Comparison of ENCODE assay signal across 26 mouse cellular contexts in genomic region chr12:105084816-105085215, GRCm38 (mm10).
"Had no signal": no experiment of that assay in that cellular context is flagged by ENCODE, and none has a peak within 500 bp of the region (broad histone marks: within the 10 kb centered on the region; RNA-seq: fewer than 3 reads in every experiment).

No protein-coding gene starts in this region.

- H3K36me3 ChIP-seq: heart, embryonic 10.5 days; heart, embryonic 12.5 days; hindbrain, embryonic 10.5 days; hindbrain, embryonic 12.5 days; intestine, embryonic 15.5 days; limb, embryonic 10.5 days; limb, embryonic 12.5 days; liver, embryonic 13.5 days had no signal

- H3K27me3 ChIP-seq: heart, embryonic 12.5 days; hindbrain, embryonic 12.5 days; intestine, embryonic 15.5 days; limb, embryonic 12.5 days; liver, embryonic 13.5 days had no signal

- H3K27ac ChIP-seq: heart, embryonic 10.5 days; hindbrain, embryonic 10.5 days; hindbrain, embryonic 12.5 days; hindbrain, embryonic 14.5 days; intestine, embryonic 15.5 days; layer of hippocampus, adult 2 months; left cerebral cortex, adult 2 months; limb, embryonic 10.5 days; limb, embryonic 12.5 days; liver, embryonic 13.5 days had no signal

- H3K4me2 ChIP-seq: heart, embryonic 12.5 days; hindbrain, embryonic 12.5 days; hindbrain, embryonic 14.5 days; intestine, embryonic 15.5 days; limb, embryonic 12.5 days; liver, embryonic 11.5 days; liver, embryonic 13.5 days had no signal

- ATAC-seq: hindbrain, embryonic 16.5 days; inflammation-experienced regulatory T-cells, adult 6 months; intestine, embryonic 15.5 days; intestine, postnatal 0 days had no signal

- H3K4me3 ChIP-seq: heart, embryonic 10.5 days; heart, embryonic 12.5 days; hindbrain, embryonic 10.5 days; hindbrain, embryonic 12.5 days; intestine, embryonic 15.5 days; layer of hippocampus, adult 2 months; left cerebral cortex, adult 2 months; limb, embryonic 10.5 days; limb, embryonic 12.5 days; liver, embryonic 13.5 days had no signal

- H3K9ac ChIP-seq: heart, embryonic 12.5 days; hindbrain, embryonic 12.5 days; hindbrain, embryonic 14.5 days; intestine, embryonic 15.5 days; limb, embryonic 12.5 days; liver, embryonic 13.5 days had no signal

- H3K9me3 ChIP-seq: heart, embryonic 10.5 days; hindbrain, embryonic 10.5 days; hindbrain, embryonic 12.5 days; intestine, embryonic 15.5 days; limb, embryonic 10.5 days; limb, embryonic 12.5 days; liver, embryonic 13.5 days had no signal

- DNase-seq: gastrocnemius, postnatal 14 days; gastrocnemius, postnatal 36 days; heart, adult 18-20 months; heart, postnatal 10 days; heart, postnatal 4 days; kidney, adult 18-20 months; kidney, adult 8-10 months; kidney, postnatal 10 days; kidney, postnatal 25 days; kidney, postnatal 4 days; liver; liver, embryonic 13.5 days had no signal

- H3K4me1 ChIP-seq: heart, embryonic 10.5 days; heart, embryonic 12.5 days; hindbrain, embryonic 12.5 days; intestine, embryonic 15.5 days; limb, embryonic 12.5 days; liver, embryonic 13.5 days had no signal
